Mouse (Mus musculus): ENCODE measurements around the gene Scamp2.

The Scamp2 gene

GRCm38 (mm10) chr9:57552139-57552887 lies 8.4 kb upstream of the Scamp2 start, which contains the start of gene Mpi:
Mpi (minus strand) TSS chr9:57552763.
- peak; percentile 69 for DNase-seq

- DNase-seq: no peak
Measured at GRCm38 (mm10) chr9:57553119-57553518, 7.6 kb upstream of the Scamp2 start.

GRCm38 (mm10) chr9:57554753-57555152 lies 6.0 kb upstream of the Scamp2 start:
- DNase-seq: no peak

GRCm38 (mm10) chr9:57557215-57557614 lies 3.5 kb upstream of the Scamp2 start:
- DNase-seq: no peak

GRCm38 (mm10) chr9:57558625-57559024 lies 2.1 kb upstream of the Scamp2 start:
- DNase-seq: no peak

GRCm38 (mm10) chr9:57559568-57559967 lies 1.2 kb upstream of the Scamp2 start:
- no peak for DNase-seq

- DNase-seq: no peak
Measured at GRCm38 (mm10) chr9:57560263-57560662, 480 bp upstream of the Scamp2 start.

GRCm38 (mm10) chr9:57561711-57562099 lies 962 bp downstream of the Scamp2 start:
- DNase-seq: no peak

GRCm38 (mm10) chr9:57562896-57563372 lies 2.2 kb downstream of the Scamp2 start:
- DNase-seq: no peak

GRCm38 (mm10) chr9:57564609-57565008 lies 3.9 kb downstream of the Scamp2 start:
- no peak for DNase-seq

- DNase-seq: peak; percentile 82
Measured at GRCm38 (mm10) chr9:57565741-57566221, 5.0 kb downstream of the Scamp2 start.

GRCm38 (mm10) chr9:57566846-57567245 lies 6.1 kb downstream of the Scamp2 start:
- DNase-seq: no peak

GRCm38 (mm10) chr9:57568500-57568899 lies 7.8 kb downstream of the Scamp2 start:
- no peak for DNase-seq

GRCm38 (mm10) chr9:57574397-57574796 lies 13.7 kb downstream of the Scamp2 start:
- no peak for DNase-seq

- no peak for DNase-seq
Measured at GRCm38 (mm10) chr9:57575577-57575976, 14.8 kb downstream of the Scamp2 start.

- DNase-seq: no peak
Measured at GRCm38 (mm10) chr9:57577144-57577849, 16.6 kb downstream of the Scamp2 start.

GRCm38 (mm10) chr9:57584991-57585390 lies 24.2 kb downstream of the Scamp2 start:
- no peak for DNase-seq

GRCm38 (mm10) chr9:57589224-57590126 lies 28.7 kb downstream of the Scamp2 start, which contains the start of gene Ulk3:
Ulk3 (plus strand) TSS chr9:57589452.
- peak; percentile 71 for DNase-seq

GRCm38 (mm10) chr9:57590726-57591125 lies 30.0 kb downstream of the Scamp2 start:
- no peak for DNase-seq

- no peak for DNase-seq
Measured at GRCm38 (mm10) chr9:57593454-57594173, 32.9 kb downstream of the Scamp2 start.

GRCm38 (mm10) chr9:57594174-57594509 lies 33.4 kb downstream of the Scamp2 start:
- DNase-seq: no peak

GRCm38 (mm10) chr9:57597265-57597664 lies 36.5 kb downstream of the Scamp2 start:
- DNase-seq: no peak

Measured in layer of hippocampus, adult 9-11 months (tissue).